Mouse (Mus musculus) megakaryocyte, embryonic 14.5 days (primary cell): ENCODE data around the gene Odf4.

ENCODE experiments used
- FLI1 ChIP-seq: IDR thresholded peaks from 2 replicates; pipeline ENCODE4 v1.6.1; 2012; ENCODE audit warnings: low read length, inconsistent platforms, mixed read lengths
- GATA1 ChIP-seq: IDR thresholded peaks from 3 replicates; pipeline ENCODE4 v1.6.1; 2012; ENCODE audit warnings: mixed read lengths, low read length, inconsistent platforms, borderline replicate concordance

DNA sequence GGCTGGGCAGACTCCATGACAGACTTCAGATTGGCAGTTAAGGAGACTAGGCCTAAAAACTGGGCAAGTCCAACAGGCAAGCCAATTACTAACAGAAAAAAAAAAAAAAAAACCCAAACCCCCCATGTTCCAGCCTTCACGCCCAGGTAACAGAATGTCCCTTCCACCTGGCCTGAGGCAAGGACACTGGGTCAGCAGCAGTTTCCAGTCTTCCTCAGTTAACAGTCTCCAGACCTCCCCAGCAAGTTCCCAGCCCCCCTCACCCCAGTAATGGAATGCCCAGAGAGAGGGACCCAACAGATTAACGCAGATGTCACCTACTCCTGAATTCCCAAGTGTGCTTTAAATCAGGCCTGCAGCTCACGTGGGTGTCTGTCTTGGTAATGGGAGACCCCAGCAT is 3.7 kb downstream of the Odf4 start:
- TF ChIP-seq GATA1 (no peak), FLI1 (no peak)
